19 mouse cellular contexts compared by ENCODE assay signal in genomic region chr2:147985261-147985575, GRCm38 (mm10).
DNase-seq lines count a peak whose midpoint lies in the region; ATAC-seq and TF ChIP-seq lines count a peak whose summit lies in the region.
"Had no signal": no experiment of that assay in that cellular context is flagged by ENCODE, and none has a peak within 500 bp of the region (broad histone marks: within the 10 kb centered on the region; RNA-seq: fewer than 3 reads in every experiment).

No protein-coding gene starts in this region.

- H3K4me3 ChIP-seq in intestine, embryonic 14.5 days (ENCODE audit: low read depth, low read length), result no peak overlapping the region
- H3K4me3 ChIP-seq in intestine, postnatal 0 days (ENCODE audit: low read depth, low read length), result no peak overlapping the region
- no peak overlapping the region for H3K4me3 ChIP-seq in lung, embryonic 16.5 days (ENCODE audit: low read length)
- H3K4me3 ChIP-seq: embryonic facial prominence, embryonic 13.5 days; erythroblast, embryonic 14.5 days; forebrain, embryonic 13.5 days; gastrocnemius, adult 2 months; heart, embryonic 10.5 days; hindbrain, embryonic 15.5 days; limb, embryonic 15.5 days; liver, embryonic 15.5 days; midbrain, embryonic 15.5 days had no signal

- WGBS in intestine, embryonic 14.5 days, result 36% methylated on average over 2 of the region's 2 CpGs
- WGBS in intestine, postnatal 0 days, result 27% methylated on average over 2 of the region's 2 CpGs
- 24% methylated on average over 2 of the region's 2 CpGs for WGBS in lung, embryonic 16.5 days

- TF ChIP-seq CTCF in intestine, postnatal 0 days (IDR thresholded peaks at IDR 0.05; ENCODE audit: low read depth), result no peak

- no peaks in the 10 kb centered on the region for H3K9me3 ChIP-seq in intestine, embryonic 14.5 days (ENCODE audit: control insufficient read depth, low read length)
- H3K9me3 ChIP-seq in intestine, postnatal 0 days (ENCODE audit: control insufficient read depth), result no peaks in the 10 kb centered on the region
- H3K9me3 ChIP-seq in lung, embryonic 16.5 days (ENCODE audit: control insufficient read depth, low read length), result no peaks in the 10 kb centered on the region
- H3K9me3 ChIP-seq: embryonic facial prominence, embryonic 13.5 days; forebrain, embryonic 13.5 days; heart, embryonic 10.5 days; hindbrain, embryonic 15.5 days; limb, embryonic 15.5 days; liver, embryonic 15.5 days; midbrain, embryonic 15.5 days had no signal

- no peak overlapping the region for H3K9ac ChIP-seq in intestine, embryonic 14.5 days (ENCODE audit: low read length)
- H3K9ac ChIP-seq in intestine, postnatal 0 days (ENCODE audit: low read depth, low read length), result no peak overlapping the region
- H3K9ac ChIP-seq in lung, embryonic 16.5 days (ENCODE audit: low read length), result no peak overlapping the region
- H3K9ac ChIP-seq: embryonic facial prominence, embryonic 13.5 days; forebrain, embryonic 13.5 days; hindbrain, embryonic 15.5 days; limb, embryonic 15.5 days; liver, embryonic 15.5 days; midbrain, embryonic 15.5 days had no signal

- H3K4me1 ChIP-seq in intestine, embryonic 14.5 days (replicated peaks; ENCODE audit: control insufficient read depth, insufficient read depth, low read length), result no peaks in the 10 kb centered on the region
- H3K4me1 ChIP-seq in intestine, postnatal 0 days (replicated peaks; ENCODE audit: control insufficient read depth, insufficient read depth, low read length), result no peaks in the 10 kb centered on the region
- peaks cover 7% of the 10 kb centered on the region; the same call in 1 of the 2 replicates for H3K4me1 ChIP-seq in lung, embryonic 16.5 days (replicated peaks; ENCODE audit: control insufficient read depth, insufficient read depth, low read length)
- H3K4me1 ChIP-seq: embryonic facial prominence, embryonic 13.5 days; hindbrain, embryonic 15.5 days; limb, embryonic 15.5 days had no signal

- no peak overlapping the region for H3K4me2 ChIP-seq in intestine, embryonic 14.5 days (ENCODE audit: low read length)
- H3K4me2 ChIP-seq in intestine, postnatal 0 days (replicated peaks; ENCODE audit: low read depth), result no peak overlapping the region
- H3K4me2 ChIP-seq in lung, embryonic 16.5 days (ENCODE audit: low read depth, low read length), result no peak overlapping the region
- H3K4me2 ChIP-seq: embryonic facial prominence, embryonic 13.5 days; forebrain, embryonic 13.5 days; hindbrain, embryonic 15.5 days; limb, embryonic 15.5 days; liver, embryonic 15.5 days; midbrain, embryonic 15.5 days had no signal

- no peaks in the 10 kb centered on the region for H3K36me3 ChIP-seq in intestine, embryonic 14.5 days (ENCODE audit: control insufficient read depth, insufficient read depth, low read length)
- H3K36me3 ChIP-seq in intestine, postnatal 0 days (ENCODE audit: control insufficient read depth, insufficient read depth), result no peaks in the 10 kb centered on the region
- H3K36me3 ChIP-seq in lung, embryonic 16.5 days (ENCODE audit: control insufficient read depth, insufficient read depth, low read length), result no peaks in the 10 kb centered on the region
- H3K36me3 ChIP-seq: embryonic facial prominence, embryonic 13.5 days; heart, embryonic 10.5 days; hindbrain, embryonic 15.5 days; limb, embryonic 15.5 days; liver, embryonic 15.5 days; midbrain, embryonic 15.5 days had no signal

- H3K27ac ChIP-seq in intestine, embryonic 14.5 days (ENCODE audit: low read depth), result no peak overlapping the region
- no peak overlapping the region for H3K27ac ChIP-seq in intestine, postnatal 0 days (ENCODE audit: low read depth, low read length)
- peak overlapping the region; percentile 83 for H3K27ac ChIP-seq in lung, embryonic 16.5 days (ENCODE audit: low read length)
- H3K27ac ChIP-seq: embryonic facial prominence, embryonic 13.5 days; forebrain, embryonic 13.5 days; gastrocnemius, adult 2 months; heart, embryonic 10.5 days; hindbrain, embryonic 15.5 days; kidney, postnatal 0 days; limb, embryonic 15.5 days; liver, embryonic 15.5 days; midbrain, embryonic 15.5 days had no signal

- ATAC-seq in intestine, embryonic 14.5 days (replicated peaks; ENCODE audit: low FRiP score, low TSS enrichment, low read depth), result peak; percentile 76
- ATAC-seq in intestine, postnatal 0 days, result no peak
- ATAC-seq in lung, embryonic 16.5 days (ENCODE audit: low read depth), result peak; percentile 74

- H3K27me3 ChIP-seq in intestine, embryonic 14.5 days (replicated peaks; ENCODE audit: control insufficient read depth, insufficient read depth, low read length), result no peaks in the 10 kb centered on the region
- H3K27me3 ChIP-seq in intestine, postnatal 0 days (replicated peaks; ENCODE audit: control insufficient read depth, insufficient read depth, low read length), result no peaks in the 10 kb centered on the region
- no peaks in the 10 kb centered on the region for H3K27me3 ChIP-seq in lung, embryonic 16.5 days (ENCODE audit: control insufficient read depth, insufficient read depth, low read depth, low read length)
- H3K27me3 ChIP-seq: embryonic facial prominence, embryonic 13.5 days; limb, embryonic 15.5 days; liver, embryonic 15.5 days; midbrain, embryonic 15.5 days had no signal

- no peak for DNase-seq in intestine, embryonic 14.5 days (ENCODE audit: low spot score)
- DNase-seq in lung, postnatal 14 days, result no peak
- peak; percentile 16 for DNase-seq in urinary bladder, postnatal 14 days (ENCODE audit: low spot score)
- no peak for DNase-seq in urinary bladder, postnatal 4 days (ENCODE audit: low spot score in 2 of 2)
- DNase-seq in adrenal gland, postnatal 14 days, result no peak
- DNase-seq: adrenal gland, postnatal 25 days; gastrocnemius, adult 2 months; right cerebral cortex, postnatal 4 days had no signal
